Mouse (Mus musculus) bone marrow macrophage, adult 2 months (primary cell): Measurements from ENCODE around the gene Il16.

Source experiments
- CTCF ChIP-seq: IDR thresholded peaks from 2 replicates; pipeline ENCODE4 v1.5.1; 2012; ENCODE audit warnings: low read depth, mild to moderate bottlenecking, low read length, moderate library complexity
- POLR2A ChIP-seq: IDR thresholded peaks from 2 replicates; pipeline ENCODE4 v1.6.1; 2012; ENCODE audit warnings: mild to moderate bottlenecking, low read depth, low read length, borderline replicate concordance

- TF ChIP-seq POLR2A (no peak), CTCF (no peak)
Measured at GRCm38 (mm10) chr7:83744250-83744649, 1.3 kb downstream of the Il16 start.
